Mouse (Mus musculus) embryonic fibroblast, embryonic 13.5 days (primary cell): ENCODE measurements around the gene Gm6993. TPM values are rescaled to one million over a fixed set of nuclear protein-coding genes. Genes with fewer than 3 reads are reported as not detected.

Experiments
- H3K27ac ChIP-seq: 2 replicates; pipeline ENCODE4 v1.5.1; 2012; ENCODE audit warnings: low read length, control low read depth, inconsistent platforms; ENCODE audit not compliant: insufficient read depth
- H3K4me1 ChIP-seq: 2 replicates; pipeline ENCODE4 v1.6.1; 2011; ENCODE audit warnings: low read length; ENCODE audit not compliant: control insufficient read depth, insufficient read depth
- H3K4me3 ChIP-seq: 2 replicates; pipeline ENCODE4 v1.5.1; 2011; ENCODE audit warnings: mild to moderate bottlenecking, control low read depth, low read length; ENCODE audit not compliant: insufficient read depth
- CTCF ChIP-seq: IDR thresholded peaks from 2 replicates; pipeline ENCODE4 v1.5.1; 2011; ENCODE audit warnings: mild to moderate bottlenecking, control low read depth, low read length, moderate library complexity, borderline replicate concordance; ENCODE audit not compliant: insufficient read depth
- POLR2A ChIP-seq: IDR thresholded peaks from 2 replicates; pipeline ENCODE4 v1.6.1; 2011; ENCODE audit warnings: low read depth, mild to moderate bottlenecking, control low read depth, low read length, moderate library complexity
- polyA plus RNA-seq: library from polyadenylated mRNA; stranded (reverse); fragments of >200 nt; gene quantifications from 2 replicates; pipeline ENCODE4 v1.2.4, GENCODE M21; 2011; ENCODE audit warnings: low read depth; ENCODE audit not compliant: missing spikeins, insufficient read length

The Gm6993 gene
- polyA plus RNA-seq, 1 experiment, result not detected

GRCm38 (mm10) chr12:31278270-31278669, 37.7 kb downstream of the Gm6993 start:
- H3K27ac ChIP-seq, result no peak overlapping the region
- no peak for TF ChIP-seq CTCF
- no peak for TF ChIP-seq POLR2A
- no peak overlapping the region for H3K4me3 ChIP-seq
- peaks cover 1% of the 10 kb centered on the region for H3K4me1 ChIP-seq

- H3K4me1 ChIP-seq, result no peaks in the 10 kb centered on the region
- no peak for TF ChIP-seq POLR2A
- no peak for TF ChIP-seq CTCF
- no peak overlapping the region for H3K4me3 ChIP-seq
- H3K27ac ChIP-seq, result no peak overlapping the region
Observed at GRCm38 (mm10) chr12:31280318-31280717, 39.7 kb downstream of the Gm6993 start.

- Histone ChIP-seq H3K4me3 (no peak overlapping the region), H3K27ac (no peak overlapping the region), H3K4me1 (no peaks in the 10 kb centered on the region)
- TF ChIP-seq POLR2A (no peak), CTCF (no peak)
Observed at GRCm38 (mm10) chr12:31281100-31281591, 40.6 kb downstream of the Gm6993 start.

GRCm38 (mm10) chr12:31282241-31282640, 41.7 kb downstream of the Gm6993 start:
- H3K4me3 ChIP-seq, result no peak overlapping the region
- no peaks in the 10 kb centered on the region for H3K4me1 ChIP-seq
- H3K27ac ChIP-seq, result no peak overlapping the region
- TF ChIP-seq POLR2A, result no peak
- TF ChIP-seq CTCF, result no peak

- Histone ChIP-seq H3K4me3 (no peak overlapping the region), H3K27ac (no peak overlapping the region), H3K4me1 (no peaks in the 10 kb centered on the region)
- TF ChIP-seq POLR2A (no peak), CTCF (no peak)
Observed at GRCm38 (mm10) chr12:31283131-31283530, 42.6 kb downstream of the Gm6993 start.

GRCm38 (mm10) chr12:31283617-31284136, 43.1 kb downstream of the Gm6993 start:
- no peaks in the 10 kb centered on the region for H3K4me1 ChIP-seq
- TF ChIP-seq CTCF (no peak), POLR2A (no peak)
- no peak overlapping the region for H3K4me3 ChIP-seq
- no peak overlapping the region for H3K27ac ChIP-seq

GRCm38 (mm10) chr12:31289046-31289445, 48.5 kb downstream of the Gm6993 start:
- peaks cover 13% of the 10 kb centered on the region for H3K4me1 ChIP-seq
- H3K4me3 ChIP-seq, result no peak overlapping the region
- TF ChIP-seq CTCF, result no peak
- TF ChIP-seq POLR2A, result no peak
- no peak overlapping the region for H3K27ac ChIP-seq

Other genes with a start within 250 kb of the Gm6993 start
- gene Fam110c, start 166.9 kb upstream of the Gm6993 start, polyA plus RNA-seq, result 1.7 and 2.8 TPM in 2 replicates
- gene Lamb1, start 24.5 kb downstream of the Gm6993 start, polyA plus RNA-seq, result 219 and 222 TPM in 2 replicates
- 132 and 136 TPM in 2 replicates for gene Dld, start 110.7 kb downstream of the Gm6993 start, polyA plus RNA-seq
- not detected in 2 replicates for gene Slc26a3, start 150.1 kb downstream of the Gm6993 start, polyA plus RNA-seq